Mouse (Mus musculus) thymus, postnatal 0 days (tissue): ENCODE data around the gene Slc2a12. TPM values are rescaled to one million over a fixed set of nuclear protein-coding genes. Genes with fewer than 3 reads are reported as not detected.
A peak's percentile ranks its signal among the peaks of the same experiment; 100 is the strongest.

ENCODE experiments used
- DNase-seq: peaks from one replicate; pipeline ENCODE4 v3.0.0-alpha.2; 2015; ENCODE audit warnings: low spot score
- polyA plus RNA-seq: library from polyadenylated mRNA; unstranded; fragments of >200 nt; fragmentation: Nextera tagmentation; extraction: Ambion mirVana; gene quantifications from 2 replicates; pipeline ENCODE4 v1.2.1, GENCODE M21; 2015

Slc2a12 gene
- polyA plus RNA-seq, 1 experiment from 2014 or later, result 0.26 TPM

- DNase-seq, result no peak
Observed at GRCm38 (mm10) chr10:22660286-22661000, 15.6 kb downstream of the Slc2a12 start.

DNA sequence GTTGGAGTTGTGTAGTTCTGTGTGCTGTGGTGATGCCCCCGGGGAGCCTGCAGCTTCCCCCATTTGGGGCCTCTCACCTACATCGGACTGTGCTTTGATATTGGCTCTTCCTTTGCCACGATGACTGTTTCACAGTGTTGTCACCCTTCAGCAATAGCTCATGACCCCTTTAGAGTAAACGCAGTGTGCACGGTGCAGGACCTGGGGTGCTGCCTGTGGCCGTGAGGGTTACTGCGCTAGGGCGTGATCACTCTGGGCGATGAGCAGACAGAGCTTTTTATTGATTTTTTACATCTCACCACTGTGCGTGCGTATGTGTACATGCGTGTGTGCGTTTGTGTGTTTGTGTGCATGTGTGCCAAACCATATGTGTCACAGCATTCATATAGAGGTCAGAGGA lies 23.7 kb downstream of the Slc2a12 start:
- DNase-seq, result no peak

GRCm38 (mm10) chr10:22674176-22674575 lies 29.4 kb downstream of the Slc2a12 start:
- no peak for DNase-seq

DNA sequence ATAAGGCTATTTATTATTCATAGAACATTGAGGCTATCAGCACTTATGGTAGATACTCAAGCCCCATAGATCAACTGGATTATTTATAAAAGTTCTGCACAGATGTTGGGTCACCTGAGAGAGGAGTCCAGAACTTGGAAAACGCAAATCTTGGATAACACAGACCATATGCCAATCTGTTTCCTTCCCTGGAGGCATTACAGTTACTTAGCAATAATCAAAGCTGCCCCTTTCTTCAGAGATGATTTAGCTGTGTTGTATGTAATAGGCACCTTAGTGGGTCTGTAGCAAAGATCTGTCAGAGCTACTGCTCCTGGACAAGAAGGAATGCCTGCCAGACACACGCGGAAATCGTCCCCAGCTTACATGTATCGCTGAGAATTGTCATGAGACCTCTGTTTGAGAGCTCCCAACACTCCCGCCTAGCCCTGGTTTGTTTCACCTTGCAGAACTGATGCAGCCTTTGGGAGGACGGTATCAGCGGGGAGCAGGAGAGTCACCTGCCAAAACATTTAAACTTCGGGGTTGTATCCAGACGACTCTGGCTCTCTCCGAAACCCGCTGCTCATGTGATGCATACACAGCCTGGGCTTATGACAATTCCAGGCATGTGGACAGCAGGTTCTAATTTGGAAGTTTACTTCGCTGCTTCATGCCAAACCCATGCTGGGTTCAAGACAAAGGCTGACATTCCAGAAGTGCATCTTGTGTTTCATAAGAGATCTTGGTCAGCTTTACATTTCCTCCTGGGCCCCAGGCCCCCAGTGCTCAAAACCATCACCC lies 31.2 kb downstream of the Slc2a12 start:
- DNase-seq, result no peak

DNA sequence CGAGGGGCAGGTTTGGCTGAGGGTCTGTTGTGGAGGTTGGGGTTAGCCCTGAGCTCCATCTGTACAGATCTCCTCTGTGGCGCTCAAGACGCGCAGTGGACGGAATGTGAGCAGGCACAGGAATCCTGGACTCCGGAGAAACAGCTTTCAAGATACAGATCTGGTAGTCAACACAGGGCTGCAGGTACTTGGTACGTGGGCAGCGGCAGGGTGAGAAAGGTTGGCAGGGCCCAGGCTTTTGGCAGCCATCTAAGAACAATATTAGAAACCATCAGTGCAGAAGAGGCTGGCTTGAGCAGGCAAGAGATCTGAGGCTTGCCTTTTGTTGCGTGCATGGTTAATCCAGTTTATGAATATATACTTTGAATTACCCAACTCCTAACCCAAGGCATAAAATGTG lies 51.4 kb downstream of the Slc2a12 start:
- no peak for DNase-seq

DNA sequence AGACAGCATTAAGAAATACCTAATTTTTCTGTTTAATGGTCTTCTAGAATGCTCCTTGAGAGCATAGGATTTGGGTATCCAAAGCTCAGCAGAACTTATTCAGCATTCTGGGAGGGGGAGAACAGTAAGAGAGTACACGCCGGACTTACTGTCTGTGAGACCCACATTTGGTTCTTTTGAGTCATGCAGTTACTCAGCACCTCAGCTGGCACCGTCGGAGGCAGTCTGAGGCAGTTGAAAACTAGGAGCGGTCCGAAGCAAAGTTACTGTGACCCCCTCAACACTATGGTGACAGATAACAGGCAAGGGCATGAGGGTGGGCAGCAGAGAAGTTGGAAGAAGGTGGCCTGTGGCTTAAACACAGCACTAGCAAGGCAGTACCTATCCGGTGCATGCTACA lies 52.1 kb downstream of the Slc2a12 start:
- no peak for DNase-seq

DNA sequence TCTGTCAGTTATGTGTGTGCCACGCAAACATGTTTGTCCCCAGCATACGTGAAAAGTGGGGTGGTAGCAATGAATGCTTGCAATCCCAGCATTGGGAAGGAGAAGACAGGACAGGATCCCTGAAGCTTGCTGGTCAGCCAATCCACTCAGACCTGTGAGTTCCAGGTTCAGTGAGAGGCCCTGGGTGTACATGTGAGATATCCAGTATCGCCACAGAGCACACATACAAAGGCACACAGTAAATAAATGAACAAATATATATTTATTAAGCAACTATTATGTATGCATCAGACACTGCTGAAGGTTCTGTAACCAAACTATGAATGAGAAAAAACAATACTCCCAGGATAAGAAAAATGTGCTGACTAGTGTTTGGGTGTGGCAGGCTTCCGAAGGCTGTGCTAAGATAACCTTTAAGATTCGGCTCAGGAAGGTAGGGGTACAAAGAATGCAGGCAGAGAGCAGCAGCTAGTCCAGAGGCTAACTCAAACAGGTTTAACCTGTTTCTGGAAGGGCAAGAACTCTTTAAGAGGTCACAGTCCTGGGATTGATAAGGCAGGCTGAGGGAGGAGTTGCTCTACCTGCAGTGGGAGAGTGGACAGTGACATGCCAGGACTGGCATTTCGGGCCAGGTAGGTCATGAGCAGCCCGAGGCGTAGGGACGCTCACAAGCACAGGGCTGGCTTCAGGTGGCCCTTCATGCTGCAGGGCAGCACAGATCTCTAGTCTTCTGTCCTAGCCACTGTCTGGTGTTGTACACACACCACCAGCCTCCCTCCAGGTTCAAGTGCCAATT lies 53.5 kb downstream of the Slc2a12 start:
- no peak for DNase-seq

DNA sequence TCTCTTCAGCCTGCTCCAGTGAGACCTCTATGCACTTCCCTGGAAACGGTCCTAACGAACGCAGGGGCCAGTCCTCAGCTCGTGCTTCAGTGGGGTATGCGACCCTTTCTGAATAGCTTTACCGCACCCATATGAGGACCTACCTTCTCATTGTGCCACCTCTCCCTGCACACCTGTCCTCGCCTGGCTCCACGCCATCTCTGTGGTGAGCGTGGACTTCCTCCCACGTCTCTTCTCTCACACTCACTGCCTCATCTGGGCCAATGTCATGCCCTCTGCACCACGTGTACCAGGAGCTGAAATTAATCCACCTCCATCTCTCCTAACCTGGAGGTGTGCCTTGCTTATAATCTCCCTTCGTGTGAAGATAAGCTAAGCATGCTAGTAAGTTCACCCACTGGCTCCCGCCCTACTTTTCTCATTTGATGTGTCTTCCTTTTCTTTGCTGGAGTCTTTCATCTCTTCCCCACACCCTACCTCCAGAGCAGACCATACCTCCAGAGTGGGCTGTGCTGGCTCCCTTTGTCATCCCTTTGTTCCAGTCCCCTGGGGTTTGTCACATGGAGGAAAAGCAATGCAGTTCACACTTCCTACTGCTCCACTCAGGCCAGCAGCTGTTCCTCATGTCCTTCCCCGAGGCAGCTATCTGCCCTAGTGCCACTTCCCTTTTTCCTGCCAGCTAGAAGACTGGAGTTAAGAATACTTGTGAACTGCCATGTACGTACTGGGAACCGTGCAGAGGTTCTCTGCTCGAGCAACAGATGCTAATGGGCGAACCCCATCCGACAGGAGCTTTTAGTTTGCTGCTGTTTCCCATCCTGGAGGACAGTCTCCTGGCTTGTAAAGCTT lies 54.9 kb downstream of the Slc2a12 start:
- no peak for DNase-seq

- no peak for DNase-seq
Observed at GRCm38 (mm10) chr10:22700773-22701172, 56.0 kb downstream of the Slc2a12 start.

GRCm38 (mm10) chr10:22701485-22702315 lies 56.9 kb downstream of the Slc2a12 start:
- no peak for DNase-seq

DNA sequence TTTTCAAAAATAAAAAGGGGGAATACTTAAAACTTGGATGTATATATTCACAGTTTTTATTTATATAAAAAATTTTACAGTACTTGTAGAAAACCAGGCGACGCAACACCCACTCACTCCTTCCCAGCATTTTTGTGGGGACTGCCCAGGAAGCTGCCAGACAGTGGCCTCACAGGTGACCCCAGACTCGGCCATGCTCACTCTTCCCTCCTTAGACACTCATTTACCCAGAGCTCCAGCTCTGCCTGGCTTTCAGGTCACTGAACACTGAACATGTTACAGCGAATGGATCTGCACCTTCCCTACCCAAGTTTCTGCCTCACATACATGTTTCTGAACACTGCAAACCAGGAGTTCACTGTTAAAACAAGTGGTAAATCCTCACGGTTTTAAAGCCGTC lies 59.0 kb downstream of the Slc2a12 start:
- DNase-seq, result no peak

DNA sequence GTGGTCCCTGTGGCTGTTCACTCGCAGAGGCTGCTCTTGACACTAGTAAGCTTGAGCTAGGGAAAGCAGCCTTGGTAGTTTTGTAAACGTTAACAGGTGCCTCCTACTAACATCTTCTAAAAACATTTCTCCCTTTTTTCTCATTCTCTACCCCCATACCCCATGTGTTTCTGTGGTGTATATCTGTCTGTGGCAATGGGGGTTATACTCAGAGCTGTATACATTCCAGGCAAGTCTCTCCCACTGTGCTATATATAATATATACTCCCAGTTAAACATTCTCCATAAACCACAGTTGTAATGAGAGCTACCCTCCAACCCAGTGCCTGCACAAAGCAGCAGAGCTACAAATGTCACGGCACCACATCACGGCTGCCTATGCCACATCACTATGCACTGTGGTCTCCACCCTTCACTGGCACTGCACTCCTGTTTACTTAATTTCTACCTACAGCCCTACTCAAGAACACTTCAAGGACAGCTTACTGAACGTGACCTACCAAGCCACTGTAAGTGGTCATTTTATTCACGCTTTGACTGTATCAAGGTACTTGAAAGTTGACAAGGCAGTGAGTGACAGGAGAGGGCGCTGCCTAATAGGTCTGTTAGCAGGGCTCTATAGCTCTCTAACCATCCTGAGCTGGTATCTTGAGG lies 63.5 kb downstream of the Slc2a12 start:
- DNase-seq, result no peak

DNA sequence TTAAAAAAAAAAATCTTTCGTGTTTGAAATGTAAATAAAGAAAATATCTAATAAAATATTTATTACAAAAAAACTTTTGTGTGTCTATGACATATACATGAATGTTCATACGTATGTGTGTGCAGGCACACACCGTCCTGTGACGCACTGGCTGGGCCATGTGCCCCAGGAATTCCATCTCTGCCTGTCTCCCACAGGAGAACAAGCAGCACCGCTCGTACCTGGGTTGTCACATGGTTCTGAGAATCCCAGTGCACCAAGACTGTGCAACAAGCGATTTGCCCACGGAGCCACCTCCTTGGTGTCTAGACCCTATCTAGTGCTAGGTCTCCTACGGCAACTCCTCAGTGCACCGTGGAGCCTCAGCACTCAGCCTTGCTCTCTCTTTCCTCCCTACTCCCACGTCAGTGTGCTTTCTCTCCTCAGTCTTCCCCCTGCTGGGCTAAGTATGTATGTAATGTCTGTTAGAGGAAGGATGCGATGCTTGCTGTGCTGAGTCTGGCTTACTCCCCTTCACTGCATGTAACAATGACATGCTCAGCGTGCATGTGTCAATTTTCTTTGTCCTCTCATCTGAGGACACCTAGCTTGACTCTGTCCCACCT lies 65.5 kb downstream of the Slc2a12 start:
- no peak for DNase-seq

DNA sequence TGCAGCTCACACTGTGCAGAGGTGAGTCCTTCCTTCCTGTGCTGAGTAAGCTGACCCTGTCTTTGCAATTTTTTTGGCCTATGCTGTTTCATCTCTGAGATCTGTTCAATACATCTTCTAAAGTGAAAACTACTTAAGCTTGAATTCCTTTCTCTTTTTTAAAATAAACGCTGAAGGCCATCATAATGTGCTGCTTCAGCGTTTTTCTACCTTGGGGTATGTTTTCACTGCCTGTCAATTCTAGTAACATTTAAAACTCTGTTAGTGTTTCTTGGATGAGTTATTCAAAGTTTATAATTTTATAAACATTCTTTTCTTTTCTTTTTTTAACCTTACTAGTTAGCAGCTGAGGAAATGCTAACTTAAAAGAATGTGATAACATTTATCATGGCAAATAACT lies 68.1 kb downstream of the Slc2a12 start:
- no peak for DNase-seq

- DNase-seq, result peak; percentile 79
Observed at GRCm38 (mm10) chr10:22714520-22714919, 69.7 kb downstream of the Slc2a12 start.

DNA sequence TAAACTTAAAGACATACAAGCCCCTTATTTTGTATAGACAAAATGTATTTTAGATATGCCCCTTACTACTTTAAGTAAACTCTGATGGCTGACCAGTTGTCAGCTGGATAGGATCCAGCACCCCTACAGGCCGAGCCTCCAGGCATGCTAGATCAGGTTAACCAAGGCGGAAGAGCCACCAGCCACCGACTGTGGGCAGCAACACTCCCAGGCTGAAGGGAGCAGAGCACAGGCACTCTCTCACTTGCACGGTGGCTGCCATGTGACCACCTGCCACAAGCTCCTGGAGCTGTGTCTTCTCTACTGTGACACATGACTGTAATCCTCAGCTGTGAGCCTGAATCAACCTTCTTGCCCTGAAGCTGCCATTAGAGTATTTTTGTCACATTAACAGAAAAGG lies 73.7 kb downstream of the Slc2a12 start:
- DNase-seq, result peak; percentile 30

DNA sequence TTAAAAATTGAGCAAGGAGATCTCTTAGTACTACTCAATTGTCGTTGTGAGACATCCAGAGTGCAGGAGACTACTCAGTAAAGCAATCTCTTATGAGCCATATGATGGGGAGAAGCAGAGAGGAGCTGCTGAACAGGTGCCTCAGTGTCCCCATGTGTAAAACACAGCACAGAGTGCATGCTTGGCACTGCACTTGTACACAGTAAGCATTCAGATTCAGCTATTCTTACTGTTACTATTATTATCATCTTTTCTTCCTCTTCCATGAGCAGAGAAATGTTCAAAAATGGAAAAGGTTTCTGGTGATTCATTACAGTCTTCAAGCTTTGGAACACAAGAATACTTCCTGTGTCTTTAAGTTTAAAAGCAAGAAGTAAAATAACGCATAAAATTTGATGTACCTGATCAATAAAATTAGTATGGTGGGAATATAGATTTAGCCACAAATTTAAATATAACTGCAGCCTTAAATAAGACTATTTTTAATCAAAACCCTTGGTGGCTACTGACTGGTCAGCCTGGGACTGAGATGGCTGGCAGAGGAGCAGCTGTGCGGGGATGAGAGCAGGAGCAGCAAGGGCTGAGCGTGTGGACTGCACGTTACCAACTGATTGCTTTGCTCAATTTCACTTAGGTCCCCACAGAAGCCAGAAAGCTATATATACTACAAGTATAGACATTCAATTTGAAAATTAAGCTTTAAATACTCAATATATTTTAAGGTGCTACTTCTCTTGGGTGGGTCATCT lies 76.1 kb downstream of the Slc2a12 start:
- no peak for DNase-seq

DNA sequence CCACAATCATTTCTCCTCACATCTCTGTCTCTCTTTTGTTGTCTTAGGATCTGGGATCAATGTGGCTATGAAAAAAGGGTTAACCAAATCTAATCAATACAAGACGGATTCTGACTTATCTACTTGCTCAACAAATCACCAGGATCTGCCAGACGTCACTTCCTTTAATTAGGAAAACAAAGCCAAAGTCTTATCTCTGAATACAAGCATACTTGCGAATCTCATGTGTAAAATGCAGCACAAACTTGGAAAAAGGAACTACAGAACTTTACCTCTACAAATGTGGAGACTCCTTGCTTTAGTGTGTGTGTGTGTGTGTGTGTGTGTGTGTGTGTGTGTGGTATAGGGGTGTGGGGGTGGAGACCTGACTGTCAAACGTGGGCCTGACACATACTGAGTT lies 80.4 kb downstream of the Slc2a12 start:
- no peak for DNase-seq

- DNase-seq, result no peak
Observed at GRCm38 (mm10) chr10:22726295-22726694, 81.5 kb downstream of the Slc2a12 start.
